Mouse (Mus musculus) E14TG2a.4 (cell line): Measurements from ENCODE around the gene Olfr985.

Source experiments
- H3K27me3 ChIP-seq: 2 replicates; pipeline ENCODE4 v1.6.1; 2014; ENCODE audit warnings: low read length, control low read depth; ENCODE audit not compliant: insufficient read depth
- H3K36me3 ChIP-seq: 2 replicates; pipeline ENCODE4 v1.6.1; 2014; ENCODE audit warnings: low read length, control low read depth; ENCODE audit not compliant: insufficient read depth
- H3K4me1 ChIP-seq: replicated peaks from 2 replicates; pipeline ENCODE4 v1.6.1; 2014; ENCODE audit warnings: low read depth, low read length, control low read depth
- H3K4me3 ChIP-seq: replicated peaks from 2 replicates; pipeline ENCODE4 v1.5.1; 2014; ENCODE audit warnings: mild to moderate bottlenecking, low read length
- H3K9me3 ChIP-seq: 2 replicates; pipeline ENCODE4 v1.6.1; 2014; ENCODE audit warnings: low read length, control low read depth
- CTCF ChIP-seq: conservative IDR thresholded peaks from 2 replicates; pipeline ENCODE4 v1.5.1; 2014; ENCODE audit warnings: low read length
- NANOG ChIP-seq: IDR thresholded peaks from 2 replicates; pipeline ENCODE4 v1.6.1; 2014; ENCODE audit warnings: borderline replicate concordance, low read length, mixed read lengths
- POU5F1 ChIP-seq: IDR thresholded peaks from 2 replicates; pipeline ENCODE4 v1.6.1; 2014; ENCODE audit warnings: low read length, borderline replicate concordance

Olfr985 gene

GRCm38 (mm10) chr9:40130084-40130483 lies at the start of gene Olfr985:
Gene Olfr985 (minus strand): TSS chr9:40130184.
- H3K27me3 ChIP-seq, result no peaks in the 10 kb centered on the region
- TF ChIP-seq CTCF, result no peak
- TF ChIP-seq NANOG, result no peak
- no peak for TF ChIP-seq POU5F1
- H3K4me3 ChIP-seq, result no peak within 1 kb of the TSS
- no peaks in the 10 kb centered on the region for H3K36me3 ChIP-seq
- H3K4me1 ChIP-seq, result no peaks in the 10 kb centered on the region
- H3K9me3 ChIP-seq, result no peaks in the 10 kb centered on the region

GRCm38 (mm10) chr9:40177017-40177416 lies 47.0 kb upstream of the Olfr985 start:
- Histone ChIP-seq H3K27me3 (no peaks in the 10 kb centered on the region), H3K4me3 (no peak overlapping the region), H3K9me3 (no peaks in the 10 kb centered on the region), H3K4me1 (no peaks in the 10 kb centered on the region), H3K36me3 (peaks cover 31% of the 10 kb centered on the region)
- TF ChIP-seq CTCF, result no peak
- TF ChIP-seq POU5F1, result no peak
- TF ChIP-seq NANOG, result no peak

GRCm38 (mm10) chr9:40166446-40166845 lies 36.5 kb upstream of the Olfr985 start:
- Histone ChIP-seq H3K36me3 (peaks cover 9% of the 10 kb centered on the region; the same call in 1 of the 2 replicates), H3K9me3 (peaks cover 11% of the 10 kb centered on the region; the same call in 1 of the 2 replicates), H3K4me1 (no peaks in the 10 kb centered on the region), H3K4me3 (no peak overlapping the region), H3K27me3 (no peaks in the 10 kb centered on the region)
- TF ChIP-seq POU5F1 (no peak), NANOG (no peak), CTCF (no peak)

- H3K27me3 ChIP-seq, result peaks cover 5% of the 10 kb centered on the region
- H3K4me3 ChIP-seq, result no peak overlapping the region
- H3K36me3 ChIP-seq, result no peaks in the 10 kb centered on the region
- H3K9me3 ChIP-seq, result no peaks in the 10 kb centered on the region
- no peaks in the 10 kb centered on the region for H3K4me1 ChIP-seq
- TF ChIP-seq NANOG (no peak), CTCF (no peak), POU5F1 (no peak)
Measured at GRCm38 (mm10) chr9:40155118-40155644, 25.2 kb upstream of the Olfr985 start.

GRCm38 (mm10) chr9:40141544-40141943 lies 11.6 kb upstream of the Olfr985 start:
- TF ChIP-seq CTCF, result no peak
- TF ChIP-seq POU5F1, result no peak
- TF ChIP-seq NANOG, result no peak
- Histone ChIP-seq H3K4me3 (no peak overlapping the region), H3K27me3 (no peaks in the 10 kb centered on the region), H3K36me3 (no peaks in the 10 kb centered on the region), H3K4me1 (peaks cover 3% of the 10 kb centered on the region), H3K9me3 (no peaks in the 10 kb centered on the region)

- no peaks in the 10 kb centered on the region for H3K27me3 ChIP-seq
- H3K36me3 ChIP-seq, result no peaks in the 10 kb centered on the region
- H3K9me3 ChIP-seq, result no peaks in the 10 kb centered on the region
- no peak overlapping the region for H3K4me3 ChIP-seq
- TF ChIP-seq POU5F1 (no peak), CTCF (no peak), NANOG (no peak)
- H3K4me1 ChIP-seq, result peaks cover 3% of the 10 kb centered on the region
Measured at GRCm38 (mm10) chr9:40139484-40139883, 9.5 kb upstream of the Olfr985 start.

GRCm38 (mm10) chr9:40136987-40137688 lies 7.2 kb upstream of the Olfr985 start:
- Histone ChIP-seq H3K4me3 (no peak overlapping the region), H3K27me3 (no peaks in the 10 kb centered on the region), H3K9me3 (no peaks in the 10 kb centered on the region), H3K36me3 (no peaks in the 10 kb centered on the region), H3K4me1 (peaks cover 3% of the 10 kb centered on the region)
- TF ChIP-seq CTCF (no peak), POU5F1 (no peak), NANOG (no peak)

- TF ChIP-seq NANOG (no peak), CTCF (no peak), POU5F1 (no peak)
- Histone ChIP-seq H3K27me3 (no peaks in the 10 kb centered on the region), H3K4me1 (no peaks in the 10 kb centered on the region), H3K36me3 (no peaks in the 10 kb centered on the region), H3K9me3 (no peaks in the 10 kb centered on the region), H3K4me3 (no peak overlapping the region)
Measured at GRCm38 (mm10) chr9:40130556-40130955, 572 bp upstream of the Olfr985 start.

GRCm38 (mm10) chr9:40117287-40117659 lies 12.7 kb downstream of the Olfr985 start:
- Histone ChIP-seq H3K36me3 (no peaks in the 10 kb centered on the region), H3K4me1 (no peaks in the 10 kb centered on the region), H3K27me3 (no peaks in the 10 kb centered on the region), H3K4me3 (no peak overlapping the region), H3K9me3 (no peaks in the 10 kb centered on the region)
- TF ChIP-seq CTCF, result no peak
- no peak for TF ChIP-seq POU5F1
- TF ChIP-seq NANOG, result no peak
